Mouse (Mus musculus) intestine, embryonic 16.5 days (tissue): ENCODE measurements around the gene Car15. TPM values are rescaled to one million over a fixed set of nuclear protein-coding genes. Genes with fewer than 3 reads are reported as not detected.

Experiments used
- ATAC-seq: fragments of 200-750 bp; cut with Nextera tagmentation; 2 replicates; pipeline ENCODE4 v1.8.0; 2017; ENCODE audit warnings: moderate TSS enrichment, moderate library complexity
- H3K27ac ChIP-seq: fragments of 300-500 bp; sonication (generic); 2 replicates; pipeline ENCODE4 v1.5.1; 2014; ENCODE audit warnings: mild to moderate bottlenecking, low read length
- H3K27me3 ChIP-seq: fragments of 300-500 bp; sonication (generic); replicated peaks from 2 replicates; pipeline ENCODE4 v1.6.1; 2014; ENCODE audit warnings: low read length, control low read depth, mixed read lengths; ENCODE audit not compliant: control insufficient read depth, insufficient read depth
- H3K36me3 ChIP-seq: fragments of 300-500 bp; sonication (generic); 2 replicates; pipeline ENCODE4 v1.6.1; 2014; ENCODE audit warnings: low read length, control low read depth; ENCODE audit not compliant: control insufficient read depth, insufficient read depth
- H3K4me1 ChIP-seq: fragments of 300-500 bp; sonication (generic); 2 replicates; pipeline ENCODE4 v1.6.1; 2014; ENCODE audit warnings: low read length, control low read depth, mixed read lengths; ENCODE audit not compliant: control insufficient read depth, insufficient read depth
- H3K4me2 ChIP-seq: fragments of 300-500 bp; sonication (generic); 2 replicates; pipeline ENCODE4 v1.6.1; 2014; ENCODE audit warnings: low read depth, low read length, control low read depth
- H3K4me3 ChIP-seq: fragments of 300-500 bp; sonication (generic); 2 replicates; pipeline ENCODE4 v1.5.1; 2014; ENCODE audit warnings: mild to moderate bottlenecking, low read length
- H3K9ac ChIP-seq: fragments of 300-500 bp; sonication (generic); 2 replicates; pipeline ENCODE4 v1.6.1; 2014; ENCODE audit warnings: low read depth, low read length
- H3K9me3 ChIP-seq: fragments of 300-500 bp; sonication (generic); 2 replicates; pipeline ENCODE4 v1.6.1; 2016; ENCODE audit warnings: low read length, control low read depth; ENCODE audit not compliant: control insufficient read depth
- WGBS: fragments of 180-500 bp; shearing (Covaris S2); extraction: QIAGEN DNeasy Blood & Tissue Kit; methylation state at CpG from one replicate; pipeline ENCODE4 v1.1.7; 2014; 5-methylcytosine and 5-hydroxymethylcytosine counted together
- polyA plus RNA-seq: library from polyadenylated mRNA; unstranded; fragments of >200 nt; fragmentation: Nextera tagmentation; extraction: Ambion mirVana; gene quantifications from 2 replicates; pipeline ENCODE4 v1.2.1, GENCODE M21; 2015

Gene Car15
- polyA plus RNA-seq, 1 experiment from 2014 or later = 1.2 TPM

GRCm38 (mm10) chr16:17858592-17858991 is 20.4 kb upstream of the Car15 start:
- no peaks in the 10 kb centered on the region for H3K9me3 ChIP-seq
- H3K27me3 ChIP-seq = no peaks in the 10 kb centered on the region
- H3K9ac ChIP-seq = no peak overlapping the region
- no peak overlapping the region for H3K4me2 ChIP-seq
- H3K27ac ChIP-seq = no peak overlapping the region
- H3K4me1 ChIP-seq = no peaks in the 10 kb centered on the region
- H3K4me3 ChIP-seq = no peak overlapping the region
- no peak for ATAC-seq
- peaks cover 25% of the 10 kb centered on the region for H3K36me3 ChIP-seq

GRCm38 (mm10) chr16:17857157-17857556 is 19.0 kb upstream of the Car15 start:
- ATAC-seq = no peak
- H3K27ac ChIP-seq = no peak overlapping the region

DNA sequence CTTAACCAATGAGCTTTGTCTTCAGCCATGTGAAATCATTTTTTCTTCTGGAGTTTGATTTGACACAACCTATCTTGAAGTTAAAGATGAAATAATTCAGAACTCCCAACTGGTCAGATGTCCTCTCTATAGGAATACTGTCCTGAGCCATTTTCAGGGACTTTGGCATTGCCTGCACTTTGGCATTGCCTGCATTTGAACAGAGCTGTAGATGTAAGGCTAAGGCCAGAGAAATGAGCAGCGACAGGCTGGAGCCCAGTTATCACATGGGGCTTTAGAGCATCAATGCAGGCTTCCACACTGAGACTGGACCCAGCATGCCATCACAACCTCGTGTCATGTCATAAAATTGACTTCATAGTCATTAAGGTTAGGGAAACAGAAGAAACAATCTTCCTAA is 15.1 kb upstream of the Car15 start:
- Histone ChIP-seq H3K27ac (no peak overlapping the region), H3K36me3 (peaks cover 18% of the 10 kb centered on the region)
- no peak for ATAC-seq

More at GRCm38 (mm10) chr16:17857157-17857556, 19.0 kb upstream of the Car15 start:
- Histone ChIP-seq H3K4me1 (no peaks in the 10 kb centered on the region), H3K4me3 (no peak overlapping the region), H3K9ac (no peak overlapping the region), H3K27me3 (no peaks in the 10 kb centered on the region), H3K9me3 (no peaks in the 10 kb centered on the region), H3K4me2 (no peak overlapping the region), H3K36me3 (peaks cover 25% of the 10 kb centered on the region)
- WGBS = 78% methylated on average over 7 of the region's 7 CpGs

GRCm38 (mm10) chr16:17851860-17852259 is 13.7 kb upstream of the Car15 start:
- Histone ChIP-seq H3K36me3 (peaks cover 10% of the 10 kb centered on the region), H3K4me2 (no peak overlapping the region)
- WGBS = 96% methylated on average over 1 of the region's 1 CpGs

More for the DNA sequence above, 15.1 kb upstream of the Car15 start:
- Histone ChIP-seq H3K4me1 (no peaks in the 10 kb centered on the region), H3K27me3 (no peaks in the 10 kb centered on the region), H3K9me3 (no peaks in the 10 kb centered on the region), H3K4me2 (no peak overlapping the region), H3K9ac (no peak overlapping the region), H3K4me3 (no peak overlapping the region)
- 79% methylated on average over 2 of the region's 2 CpGs for WGBS

GRCm38 (mm10) chr16:17851331-17851730 is 13.2 kb upstream of the Car15 start:
- no peak overlapping the region for H3K9ac ChIP-seq
- 93% methylated on average over 5 of the region's 5 CpGs for WGBS
- H3K36me3 ChIP-seq = peaks cover 5% of the 10 kb centered on the region

More at GRCm38 (mm10) chr16:17851860-17852259, 13.7 kb upstream of the Car15 start:
- Histone ChIP-seq H3K9me3 (no peaks in the 10 kb centered on the region), H3K9ac (no peak overlapping the region), H3K4me3 (no peak overlapping the region), H3K4me1 (no peaks in the 10 kb centered on the region), H3K27ac (no peak overlapping the region), H3K27me3 (no peaks in the 10 kb centered on the region)
- ATAC-seq = no peak

DNA sequence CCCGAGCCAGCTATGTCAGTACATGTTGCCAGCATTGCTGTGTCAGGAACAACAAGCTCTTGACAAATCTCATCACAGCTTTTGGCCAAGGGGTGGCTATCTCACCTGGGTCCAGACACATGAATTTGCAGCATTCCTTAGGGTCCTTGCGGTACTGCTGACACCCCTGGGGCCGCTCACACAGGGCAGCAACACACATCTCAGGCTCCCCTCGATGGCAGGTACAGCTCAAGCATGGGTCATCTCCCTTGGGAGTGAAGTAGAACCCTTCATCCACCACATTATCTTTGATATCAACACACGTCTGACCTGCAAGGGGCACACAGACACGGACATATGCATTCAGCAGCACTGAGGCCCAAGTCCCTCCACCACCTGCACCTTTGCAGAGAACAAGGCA is 11.3 kb upstream of the Car15 start:
- Histone ChIP-seq H3K36me3 (peaks cover 9% of the 10 kb centered on the region), H3K9me3 (no peaks in the 10 kb centered on the region), H3K9ac (no peak overlapping the region), H3K4me1 (no peaks in the 10 kb centered on the region), H3K27me3 (no peaks in the 10 kb centered on the region), H3K4me3 (no peak overlapping the region), H3K27ac (no peak overlapping the region), H3K4me2 (no peak overlapping the region)
- no peak for ATAC-seq
- WGBS = 84% methylated on average over 6 of the region's 6 CpGs

More at GRCm38 (mm10) chr16:17851331-17851730, 13.2 kb upstream of the Car15 start:
- Histone ChIP-seq H3K4me1 (no peaks in the 10 kb centered on the region), H3K27me3 (no peaks in the 10 kb centered on the region), H3K4me3 (no peak overlapping the region), H3K4me2 (no peak overlapping the region), H3K9me3 (no peaks in the 10 kb centered on the region), H3K27ac (no peak overlapping the region)
- ATAC-seq = no peak

DNA sequence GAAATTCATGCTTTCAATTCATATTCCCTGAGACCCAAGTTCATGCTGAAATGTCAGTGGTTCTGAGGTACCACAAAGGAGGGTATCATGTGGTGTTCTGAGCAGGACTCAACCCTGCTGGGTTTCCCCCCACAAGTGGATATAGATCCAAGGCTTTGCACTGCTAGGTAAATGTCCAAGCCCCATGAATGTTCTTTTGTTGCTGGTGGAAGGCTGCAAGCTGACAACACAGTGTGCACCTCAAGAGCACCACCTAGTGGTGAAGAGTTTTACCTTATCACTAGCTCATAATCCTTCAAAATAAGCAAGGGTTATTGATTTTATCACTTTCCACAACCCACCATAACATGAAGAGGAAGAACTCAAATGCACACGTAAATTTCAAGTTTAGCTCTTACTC is 10.8 kb upstream of the Car15 start:
- H3K9me3 ChIP-seq = no peaks in the 10 kb centered on the region
- ATAC-seq = no peak
- H3K27ac ChIP-seq = no peak overlapping the region
- H3K4me2 ChIP-seq = no peak overlapping the region
- no peaks in the 10 kb centered on the region for H3K4me1 ChIP-seq
- H3K9ac ChIP-seq = no peak overlapping the region
- no peak overlapping the region for H3K4me3 ChIP-seq
- peaks cover 13% of the 10 kb centered on the region for H3K36me3 ChIP-seq
- WGBS = 24% methylated on average over 1 of the region's 1 CpGs
- no peaks in the 10 kb centered on the region for H3K27me3 ChIP-seq

GRCm38 (mm10) chr16:17848431-17848830 is 10.3 kb upstream of the Car15 start:
- H3K4me1 ChIP-seq = no peaks in the 10 kb centered on the region
- H3K9me3 ChIP-seq = no peaks in the 10 kb centered on the region
- H3K9ac ChIP-seq = no peak overlapping the region
- H3K36me3 ChIP-seq = peaks cover 13% of the 10 kb centered on the region
- H3K27ac ChIP-seq = no peak overlapping the region
- 96% methylated on average over 6 of the region's 6 CpGs for WGBS
- H3K27me3 ChIP-seq = no peaks in the 10 kb centered on the region
- no peak overlapping the region for H3K4me3 ChIP-seq
- no peak for ATAC-seq
- H3K4me2 ChIP-seq = no peak overlapping the region

DNA sequence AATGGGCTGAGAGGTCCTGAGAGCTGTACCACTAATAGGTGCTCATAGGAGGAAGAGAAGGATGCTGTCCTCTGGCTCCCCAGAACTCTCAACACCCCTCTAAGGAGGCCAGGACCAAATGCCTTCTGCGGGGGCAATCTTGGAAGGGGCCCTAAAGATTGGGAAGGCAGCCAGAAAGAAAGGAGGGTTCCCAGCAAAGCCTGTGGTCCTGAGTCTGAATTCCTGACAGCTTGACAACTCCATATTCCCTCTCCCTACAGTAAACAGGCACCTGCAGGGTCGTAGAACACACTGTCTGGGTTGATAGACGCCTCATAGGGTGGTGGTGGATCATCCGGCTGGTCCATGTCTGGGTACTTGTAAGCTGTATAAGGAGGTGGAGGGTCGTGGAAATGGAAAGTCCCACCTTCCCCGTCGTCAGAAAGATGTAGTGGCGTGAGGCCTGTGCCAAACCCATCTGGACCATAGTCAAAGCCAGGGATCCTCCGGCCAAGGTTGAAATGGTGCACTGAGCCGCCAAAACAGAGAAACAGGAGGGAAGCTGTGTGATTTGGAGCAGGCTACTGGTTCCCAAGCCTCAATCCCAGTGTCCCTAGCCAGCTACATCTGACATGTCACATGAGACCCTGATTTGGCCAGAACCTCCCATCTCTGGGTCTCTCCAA is 5.7 kb upstream of the Car15 start:
- ATAC-seq = no peak
- H3K4me1 ChIP-seq = no peaks in the 10 kb centered on the region
- no peak overlapping the region for H3K9ac ChIP-seq
- 87% methylated on average over 10 of the region's 10 CpGs for WGBS
- no peak overlapping the region for H3K4me2 ChIP-seq
- H3K4me3 ChIP-seq = no peak overlapping the region
- H3K27ac ChIP-seq = no peak overlapping the region
- no peaks in the 10 kb centered on the region for H3K27me3 ChIP-seq
- no peaks in the 10 kb centered on the region for H3K9me3 ChIP-seq
- H3K36me3 ChIP-seq = peaks cover 27% of the 10 kb centered on the region

DNA sequence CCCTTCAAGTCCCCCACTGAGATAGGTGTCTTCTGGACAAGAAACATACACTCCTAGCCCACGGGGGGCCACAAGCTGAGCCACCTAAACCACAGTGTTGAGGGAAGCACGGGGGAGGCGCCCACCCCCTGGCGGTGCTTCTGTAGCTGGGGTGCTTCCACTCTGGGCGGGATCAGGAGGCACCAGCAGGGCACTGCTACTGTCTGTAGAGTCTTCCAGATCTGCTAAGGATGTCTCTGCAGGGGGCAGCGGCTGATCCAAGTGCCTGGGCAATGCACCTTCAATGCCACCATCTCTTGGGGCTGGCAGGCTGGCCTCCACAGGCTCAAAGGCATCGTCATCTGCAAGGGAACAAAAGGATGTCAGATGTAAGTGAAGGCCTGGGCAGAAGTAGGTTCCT is 4.3 kb upstream of the Car15 start:
- no peak for ATAC-seq
- WGBS = 94% methylated on average over 7 of the region's 7 CpGs
- no peak overlapping the region for H3K4me3 ChIP-seq
- H3K27me3 ChIP-seq = no peaks in the 10 kb centered on the region
- no peaks in the 10 kb centered on the region for H3K4me1 ChIP-seq
- H3K27ac ChIP-seq = no peak overlapping the region
- H3K9me3 ChIP-seq = no peaks in the 10 kb centered on the region
- no peak overlapping the region for H3K9ac ChIP-seq
- no peak overlapping the region for H3K4me2 ChIP-seq
- H3K36me3 ChIP-seq = peaks cover 22% of the 10 kb centered on the region
